Mouse (Mus musculus): Measurements from ENCODE around the gene Nr5a2. TPM values are rescaled to one million over a fixed set of nuclear protein-coding genes. Genes with fewer than 3 reads are reported as not detected.

Nr5a2 gene
- total and polyA plus RNA-seq, 3 experiments, result 0.16 TPM; not detected in 2

GRCm38 (mm10) chr1:136935960-136936324 is 24.3 kb downstream of the Nr5a2 start:
- DNase-seq (ENCODE audit: low spot score) (no peak), ATAC-seq (ENCODE audit: extremely low read depth, insufficient number of reproducible peaks, low FRiP score, poor library complexity, severe bottlenecking) (no peak)
- TF ChIP-seq CTCF (IDR thresholded peaks at IDR 0.05; ENCODE audit: low read depth, low read length) (no peak), POLR2AphosphoS5 (IDR thresholded peaks at IDR 0.05; ENCODE audit: insufficient replicate concordance, low read depth, low read length) (no peak), TAL1 (conservative IDR thresholded peaks at IDR 0.05; ENCODE audit: low read depth, low read length) (no peak), GATA1 (IDR thresholded peaks at IDR 0.05; ENCODE audit: borderline replicate concordance, low read length) (no peak), GATA2 (IDR thresholded peaks at IDR 0.05; ENCODE audit: borderline replicate concordance, low read depth, low read length) (no peak)
- Histone ChIP-seq H3K4me3 (ENCODE audit: low read depth, low read length) (no peak overlapping the region), H3K9me3 (replicated peaks) (peaks cover 65% of the 10 kb centered on the region), H3K27me3 (ENCODE audit: insufficient read depth, low read length) (no peaks in the 10 kb centered on the region), H3K36me3 (replicated peaks) (no peaks in the 10 kb centered on the region), H3K4me1 (ENCODE audit: insufficient read depth, low read depth, low read length) (no peaks in the 10 kb centered on the region)

GRCm38 (mm10) chr1:136935316-136935959 is 24.8 kb downstream of the Nr5a2 start:
- Histone ChIP-seq H3K36me3 (replicated peaks) (no peaks in the 10 kb centered on the region), H3K4me1 (ENCODE audit: insufficient read depth, low read depth, low read length) (no peaks in the 10 kb centered on the region), H3K9me3 (replicated peaks) (peaks cover 65% of the 10 kb centered on the region), H3K27me3 (ENCODE audit: insufficient read depth, low read length) (no peaks in the 10 kb centered on the region), H3K4me3 (ENCODE audit: low read depth, low read length) (no peak overlapping the region)
- no peak for TF ChIP-seq GATA1 (IDR thresholded peaks at IDR 0.05; ENCODE audit: borderline replicate concordance, low read length)
- no peak for TF ChIP-seq GATA2 (IDR thresholded peaks at IDR 0.05; ENCODE audit: borderline replicate concordance, low read depth, low read length)
- ATAC-seq (ENCODE audit: extremely low read depth, insufficient number of reproducible peaks, low FRiP score, poor library complexity, severe bottlenecking), result no peak
- no peak for DNase-seq (ENCODE audit: low spot score)

GRCm38 (mm10) chr1:136934051-136934450 is 26.2 kb downstream of the Nr5a2 start:
- no peaks in the 10 kb centered on the region for H3K36me3 ChIP-seq (replicated peaks)
- H3K4me1 ChIP-seq (ENCODE audit: insufficient read depth, low read depth, low read length), result no peaks in the 10 kb centered on the region
- DNase-seq (ENCODE audit: low spot score), result no peak
- ATAC-seq (ENCODE audit: extremely low read depth, insufficient number of reproducible peaks, low FRiP score, poor library complexity, severe bottlenecking), result no peak
- no peaks in the 10 kb centered on the region for H3K27me3 ChIP-seq (ENCODE audit: insufficient read depth, low read length)
- TF ChIP-seq POLR2AphosphoS5 (IDR thresholded peaks at IDR 0.05; ENCODE audit: insufficient replicate concordance, low read depth, low read length), result no peak
- TF ChIP-seq GATA2 (IDR thresholded peaks at IDR 0.05; ENCODE audit: borderline replicate concordance, low read depth, low read length), result no peak
- no peak for TF ChIP-seq CTCF (IDR thresholded peaks at IDR 0.05; ENCODE audit: low read depth, low read length)
- no peak for TF ChIP-seq TAL1 (conservative IDR thresholded peaks at IDR 0.05; ENCODE audit: low read depth, low read length)
- no peak for TF ChIP-seq GATA1 (IDR thresholded peaks at IDR 0.05; ENCODE audit: borderline replicate concordance, low read length)
- peaks cover 62% of the 10 kb centered on the region for H3K9me3 ChIP-seq (replicated peaks)
- H3K4me3 ChIP-seq (ENCODE audit: low read depth, low read length), result no peak overlapping the region

GRCm38 (mm10) chr1:136931026-136931425 is 29.2 kb downstream of the Nr5a2 start:
- no peak for DNase-seq (ENCODE audit: low spot score)
- no peak for TF ChIP-seq TAL1 (conservative IDR thresholded peaks at IDR 0.05; ENCODE audit: low read depth, low read length)
- no peak for TF ChIP-seq CTCF (IDR thresholded peaks at IDR 0.05; ENCODE audit: low read depth, low read length)
- Histone ChIP-seq H3K4me1 (ENCODE audit: insufficient read depth, low read depth, low read length) (no peaks in the 10 kb centered on the region), H3K9me3 (replicated peaks) (peaks cover 64% of the 10 kb centered on the region), H3K36me3 (replicated peaks) (no peaks in the 10 kb centered on the region), H3K4me3 (ENCODE audit: low read depth, low read length) (no peak overlapping the region), H3K27me3 (ENCODE audit: insufficient read depth, low read length) (no peaks in the 10 kb centered on the region)
- no peak for ATAC-seq (ENCODE audit: extremely low read depth, insufficient number of reproducible peaks, low FRiP score, poor library complexity, severe bottlenecking)

- Histone ChIP-seq H3K4me1 (ENCODE audit: insufficient read depth, low read depth, low read length) (no peaks in the 10 kb centered on the region), H3K9me3 (replicated peaks) (peaks cover 65% of the 10 kb centered on the region), H3K36me3 (replicated peaks) (no peaks in the 10 kb centered on the region), H3K27me3 (ENCODE audit: insufficient read depth, low read length) (no peaks in the 10 kb centered on the region), H3K4me3 (ENCODE audit: low read depth, low read length) (no peak overlapping the region)
- TF ChIP-seq CTCF (IDR thresholded peaks at IDR 0.05; ENCODE audit: low read depth, low read length) (no peak), TAL1 (conservative IDR thresholded peaks at IDR 0.05; ENCODE audit: low read depth, low read length) (no peak), POLR2AphosphoS5 (IDR thresholded peaks at IDR 0.05; ENCODE audit: insufficient replicate concordance, low read depth, low read length) (no peak), GATA2 (IDR thresholded peaks at IDR 0.05; ENCODE audit: borderline replicate concordance, low read depth, low read length) (no peak), GATA1 (IDR thresholded peaks at IDR 0.05; ENCODE audit: borderline replicate concordance, low read length) (no peak)
- DNase-seq (ENCODE audit: low spot score) (no peak), ATAC-seq (ENCODE audit: extremely low read depth, insufficient number of reproducible peaks, low FRiP score, poor library complexity, severe bottlenecking) (no peak)
Measured at GRCm38 (mm10) chr1:136929743-136930142, 30.5 kb downstream of the Nr5a2 start.

- H3K4me1 ChIP-seq (ENCODE audit: insufficient read depth, low read depth, low read length), result no peaks in the 10 kb centered on the region
- ATAC-seq (ENCODE audit: extremely low read depth, insufficient number of reproducible peaks, low FRiP score, poor library complexity, severe bottlenecking) (no peak), DNase-seq (ENCODE audit: low spot score) (no peak)
- H3K9me3 ChIP-seq (replicated peaks), result peaks cover 66% of the 10 kb centered on the region
- no peaks in the 10 kb centered on the region for H3K36me3 ChIP-seq (replicated peaks)
- TF ChIP-seq POLR2AphosphoS5 (IDR thresholded peaks at IDR 0.05; ENCODE audit: insufficient replicate concordance, low read depth, low read length) (no peak), CTCF (IDR thresholded peaks at IDR 0.05; ENCODE audit: low read depth, low read length) (no peak), TAL1 (conservative IDR thresholded peaks at IDR 0.05; ENCODE audit: low read depth, low read length) (no peak), GATA1 (IDR thresholded peaks at IDR 0.05; ENCODE audit: borderline replicate concordance, low read length) (no peak), GATA2 (IDR thresholded peaks at IDR 0.05; ENCODE audit: borderline replicate concordance, low read depth, low read length) (no peak)
- H3K4me3 ChIP-seq (ENCODE audit: low read depth, low read length), result no peak overlapping the region
- no peaks in the 10 kb centered on the region for H3K27me3 ChIP-seq (ENCODE audit: insufficient read depth, low read length)
Measured at GRCm38 (mm10) chr1:136927428-136927827, 32.8 kb downstream of the Nr5a2 start.

- TF ChIP-seq GATA1 (IDR thresholded peaks at IDR 0.05; ENCODE audit: borderline replicate concordance, low read length) (no peak), POLR2AphosphoS5 (IDR thresholded peaks at IDR 0.05; ENCODE audit: insufficient replicate concordance, low read depth, low read length) (no peak), CTCF (IDR thresholded peaks at IDR 0.05; ENCODE audit: low read depth, low read length) (no peak), GATA2 (IDR thresholded peaks at IDR 0.05; ENCODE audit: borderline replicate concordance, low read depth, low read length) (no peak), TAL1 (conservative IDR thresholded peaks at IDR 0.05; ENCODE audit: low read depth, low read length) (no peak)
Measured at GRCm38 (mm10) chr1:136926026-136926425, 34.2 kb downstream of the Nr5a2 start.

More at GRCm38 (mm10) chr1:136926026-136926425, 34.2 kb downstream of the Nr5a2 start:
- no peak for DNase-seq (ENCODE audit: low spot score)
- H3K9me3 ChIP-seq (replicated peaks), result peaks cover 63% of the 10 kb centered on the region
- no peaks in the 10 kb centered on the region for H3K27me3 ChIP-seq (ENCODE audit: insufficient read depth, low read length)
- no peaks in the 10 kb centered on the region for H3K36me3 ChIP-seq (replicated peaks)
- ATAC-seq (ENCODE audit: extremely low read depth, insufficient number of reproducible peaks, low FRiP score, poor library complexity, severe bottlenecking), result no peak
- no peak overlapping the region for H3K4me3 ChIP-seq (ENCODE audit: low read depth, low read length)
- no peaks in the 10 kb centered on the region for H3K4me1 ChIP-seq (ENCODE audit: insufficient read depth, low read depth, low read length)
